In the genomic region with DNA sequence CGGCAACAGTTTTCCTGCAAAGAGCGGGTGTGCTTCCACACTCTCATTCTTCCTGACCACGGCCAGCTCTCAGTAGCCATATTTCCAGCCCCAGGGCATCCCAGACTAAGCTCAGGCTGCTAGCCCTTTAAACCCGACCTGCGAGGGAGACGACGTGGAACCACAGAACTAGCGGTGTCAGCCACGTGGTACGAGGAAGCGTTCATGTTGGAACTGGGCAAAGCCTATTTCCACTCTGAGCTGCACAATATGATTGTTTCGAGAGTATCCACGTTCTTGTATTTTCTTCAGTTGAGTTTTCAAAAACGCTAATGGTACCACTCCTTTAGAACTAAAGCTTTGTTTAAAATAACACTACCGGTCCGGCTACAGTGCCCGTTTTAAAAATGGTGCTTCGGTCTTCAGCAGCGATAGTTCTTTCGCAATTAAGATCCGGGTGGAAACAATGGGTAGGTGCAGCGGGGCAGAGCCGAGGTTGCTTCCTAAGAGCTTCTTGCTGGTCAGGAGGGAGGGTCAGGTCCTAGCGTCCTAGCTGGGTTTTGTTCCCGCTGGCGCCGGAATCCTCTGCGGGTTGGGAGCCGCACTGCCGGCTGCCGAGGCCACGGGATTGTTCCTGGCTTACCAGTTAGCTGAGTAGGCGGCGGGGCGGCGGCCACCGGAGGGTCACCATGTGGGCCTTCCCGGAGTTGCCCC, we compare ENCODE assay signal across 1 mouse cellular context.
A peak's percentile ranks its signal among the peaks of the same experiment; 100 is the strongest.
TF ChIP-seq lines count a peak whose summit lies in the region.

No protein-coding gene starts in this region.

TF ChIP-seq in ES-E14, 5 proteins besides CTCF, POLR2A, EP300 and RAD21:
- TF ChIP-seq HCFC1 (IDR thresholded peaks at IDR 0.05; ENCODE audit: borderline replicate concordance, insufficient read depth, low read length) (peak; percentile 97), MAFK (IDR thresholded peaks at IDR 0.05; ENCODE audit: insufficient read depth, low read depth, low read length) (no peak), ZC3H11A (IDR thresholded peaks at IDR 0.05; ENCODE audit: borderline replicate concordance, low read depth, low read length) (no peak), ZNF384 (IDR thresholded peaks at IDR 0.05; ENCODE audit: low read depth, low read length) (no peak), CHD2 (IDR thresholded peaks at IDR 0.05; ENCODE audit: low read depth, low read length) (peak; percentile 53; the same call in 1 of the 2 replicates)
